Mouse (Mus musculus) erythroid progenitor cell, adult 5-6 weeks (primary cell): Measurements from ENCODE around the gene Sned1. TPM values are rescaled to one million over a fixed set of nuclear protein-coding genes. Genes with fewer than 3 reads are reported as not detected.
"Not testable (repeated sequence)": the region's sequence is repeated elsewhere in the genome, so short reads cannot be mapped to it uniquely, and the experiment has no call there.

Experiments used
- ATAC-seq: replicated peaks from 2 replicates; pipeline ENCODE4 v1.8.0; 2016; ENCODE audit warnings: moderate number of reproducible peaks, mild to moderate bottlenecking, moderate TSS enrichment, inconsistent platforms; ENCODE audit not compliant: poor library complexity, low FRiP score, severe bottlenecking
- total RNA-seq, 2 experiments: library from RNA; stranded (forward) in 1 of 2; stranded (reverse) in 1 of 2; fragments of 150-400 nt in 1 of 2; fragments of 186-747, 209-891 nt in 1 of 2; gene quantifications; 2 replicates each; pipeline versions ENCODE4 v1.2.3 to v1.2.4; 2015 to 2017; ENCODE audit warnings: low replicate concordance in 2 of 2

The Sned1 gene
- total RNA-seq, 2 experiments from 2014 or later, result 0.61 to 1.3 TPM

- ATAC-seq, result no peak
Measured at GRCm38 (mm10) chr1:93292006-93292405, 56.4 kb downstream of the Sned1 start.

DNA sequence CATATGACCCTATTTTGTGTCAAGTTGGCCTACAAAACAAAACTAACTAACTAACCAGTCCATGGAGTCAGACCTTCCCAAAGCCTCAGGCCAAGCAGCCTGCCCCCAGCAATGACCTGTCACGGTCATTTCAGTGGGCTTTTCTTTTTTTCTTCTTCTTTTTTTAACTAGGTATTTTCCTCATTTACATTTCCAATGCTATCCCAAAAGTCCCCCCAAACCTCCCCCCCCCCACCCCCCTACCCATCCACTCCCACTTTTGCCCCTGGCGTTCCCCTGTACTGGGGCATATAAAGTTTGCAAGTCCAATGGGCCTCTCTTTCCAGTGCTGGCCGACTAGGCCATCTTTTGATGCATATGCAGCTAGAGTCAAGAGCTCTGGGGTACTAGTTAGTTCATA lies 58.9 kb downstream of the Sned1 start:
- not testable (repeated sequence) for ATAC-seq

- no peak for ATAC-seq
Measured at GRCm38 (mm10) chr1:93299791-93300190, 64.2 kb downstream of the Sned1 start.

GRCm38 (mm10) chr1:93300578-93300977 lies 64.9 kb downstream of the Sned1 start:
- no peak for ATAC-seq

DNA sequence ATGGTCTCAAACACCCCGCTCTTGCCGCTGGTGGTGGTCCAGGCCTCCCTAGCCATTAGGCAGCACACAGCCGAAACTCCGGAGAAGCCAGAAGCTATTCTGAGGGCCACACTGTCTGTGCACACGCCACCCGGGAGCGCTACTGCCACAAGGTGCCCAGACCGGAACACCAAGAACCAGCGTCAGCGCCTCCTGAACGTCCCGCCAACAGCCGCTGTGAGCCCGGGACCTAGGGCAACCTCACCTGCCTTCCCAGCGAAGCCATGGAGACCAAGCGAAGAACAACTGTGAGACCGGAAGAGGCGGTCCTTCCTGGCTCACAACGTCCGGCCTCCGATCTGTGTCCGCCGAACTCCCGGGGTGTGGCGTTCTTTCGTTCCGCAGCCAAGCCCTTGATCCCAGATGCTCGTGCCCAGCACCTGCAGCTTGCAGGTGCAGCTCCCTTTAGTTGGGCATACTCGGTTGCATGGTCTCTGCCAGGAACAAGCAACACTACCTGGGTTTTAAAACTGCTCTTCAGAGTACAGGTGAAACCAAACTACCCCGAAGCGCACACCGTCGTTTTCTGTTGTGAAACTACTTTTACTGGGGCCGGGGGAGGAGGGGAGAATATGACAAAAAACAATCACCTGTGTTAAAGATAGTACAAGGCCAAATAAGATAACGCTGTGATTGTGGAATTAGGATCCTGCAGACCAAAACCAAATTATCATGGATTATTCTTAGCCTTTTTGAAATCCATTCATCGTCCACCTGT lies 70.1 kb downstream of the Sned1 start, which contains the start of gene Mterf4:
TSS of gene Mterf4 (minus strand) at position 335 of the 757 bp plus-strand sequence.
- peak; percentile 100 for ATAC-seq

DNA sequence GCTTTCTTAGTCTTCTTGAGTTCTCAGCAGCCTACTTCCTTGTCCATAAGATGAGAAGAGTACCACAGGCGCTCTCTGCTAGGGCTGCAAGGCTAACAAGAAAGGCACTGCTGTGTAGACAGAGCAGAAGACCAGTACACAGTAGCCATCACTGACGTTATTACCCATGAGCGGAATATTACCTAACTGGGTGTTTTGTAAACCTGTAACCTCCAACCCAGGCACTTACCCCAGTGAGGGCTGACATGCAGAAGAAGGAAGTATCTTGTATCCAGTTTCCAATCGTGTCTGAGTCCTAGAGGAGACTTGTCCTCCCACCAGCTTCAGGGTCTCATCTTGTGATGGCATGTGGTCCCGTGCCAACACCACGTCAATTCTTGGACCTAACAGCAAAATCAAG lies 88.3 kb downstream of the Sned1 start:
- no peak for ATAC-seq

DNA sequence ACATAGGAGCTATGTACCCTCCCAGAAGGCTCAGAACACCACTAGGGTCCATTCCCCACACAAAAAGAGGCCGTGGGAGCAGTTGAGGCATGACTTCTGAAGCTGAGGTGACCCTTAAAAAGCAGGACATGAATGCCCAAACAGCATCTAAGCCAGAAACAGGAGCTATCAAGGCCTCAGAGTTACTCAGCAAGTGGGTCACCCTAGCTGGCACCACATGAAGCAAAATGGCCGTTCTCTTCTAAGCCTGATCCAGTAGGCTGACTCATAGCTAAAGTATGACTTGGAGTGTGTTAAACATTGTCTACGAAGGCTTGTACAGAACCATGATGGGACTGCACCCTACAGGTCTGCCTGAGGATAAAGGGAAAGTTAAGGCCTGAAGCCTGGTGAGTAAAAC lies 90.8 kb downstream of the Sned1 start:
- ATAC-seq, result no peak

- ATAC-seq, result no peak
Measured at GRCm38 (mm10) chr1:93334621-93335020, 99.0 kb downstream of the Sned1 start.

DNA sequence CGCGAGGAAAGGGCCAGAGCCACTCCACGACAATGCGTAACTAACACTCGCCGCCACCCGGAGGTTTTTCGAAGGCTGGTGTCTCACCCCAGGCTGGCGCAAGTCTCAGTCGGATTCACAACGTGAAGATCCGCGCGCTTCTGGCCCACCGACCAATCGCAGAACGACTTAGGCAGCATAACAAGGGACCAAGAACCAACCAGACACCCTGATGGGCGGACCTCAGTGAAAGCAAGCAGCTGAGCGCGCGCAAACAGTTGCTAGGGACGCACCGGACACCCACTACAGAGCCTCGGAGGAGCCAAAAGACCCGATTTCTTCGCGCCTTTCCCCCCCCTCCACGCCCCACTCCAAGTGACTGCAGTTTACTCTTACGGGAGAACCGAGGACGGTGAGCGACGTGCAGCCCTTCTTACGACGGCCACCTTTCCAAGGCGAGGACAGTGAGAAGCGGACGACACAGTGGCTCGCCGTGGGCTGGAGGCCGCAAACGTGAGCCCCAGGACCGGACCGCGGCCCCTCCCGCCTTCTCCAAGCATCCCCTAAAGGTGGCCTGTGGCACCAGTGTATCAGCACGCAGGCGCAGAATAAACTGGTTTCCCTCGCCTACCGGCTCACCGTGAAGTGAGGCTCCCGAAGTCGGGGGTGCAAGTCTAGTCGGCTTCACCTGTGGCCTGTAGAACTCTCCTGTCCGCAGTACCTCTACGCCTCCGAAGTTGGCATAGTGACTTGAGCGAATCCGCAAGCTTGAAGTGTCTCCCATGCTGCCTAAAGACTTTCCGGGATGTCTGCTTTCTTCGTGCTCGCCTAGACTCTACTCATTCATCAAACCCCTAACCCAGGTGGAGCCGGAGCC lies 107.2 kb downstream of the Sned1 start, which contains the start of the genes Ppp1r7 and Pask:
TSS of gene Ppp1r7 (plus strand) at position 207 of the 856 bp plus-strand sequence.
TSS of gene Pask (minus strand) at position 835 of the 856 bp plus-strand sequence.
- ATAC-seq, result peak; percentile 91

- ATAC-seq, result peak; percentile 91
Measured at GRCm38 (mm10) chr1:93343504-93344047, 107.9 kb downstream of the Sned1 start.

DNA sequence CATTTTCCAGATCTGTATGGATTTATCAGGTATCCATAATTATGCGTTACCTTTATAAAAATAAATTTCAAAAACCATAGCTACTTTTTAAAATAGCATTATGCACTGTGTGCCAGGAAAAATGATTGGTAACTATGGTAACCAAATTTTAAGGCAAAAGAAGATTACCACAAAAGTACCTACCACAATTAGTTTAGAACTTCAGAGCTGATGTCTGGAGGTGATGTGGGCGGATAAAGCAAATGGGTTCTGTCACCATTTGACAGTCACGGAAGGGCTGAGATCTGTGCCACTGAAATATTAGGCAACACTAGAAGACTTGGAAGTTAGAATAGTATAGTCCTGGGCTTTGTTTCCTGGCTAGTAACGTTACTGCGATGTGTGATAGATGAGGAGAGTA lies 111.5 kb downstream of the Sned1 start:
- no peak for ATAC-seq

GRCm38 (mm10) chr1:93349701-93350100 lies 114.1 kb downstream of the Sned1 start:
- ATAC-seq, result no peak

Other genes with a start within 250 kb of the Sned1 start
- not detected in 2 replicates for gene Aqp12, start 229.5 kb upstream of the Sned1 start, total RNA-seq (2015; ENCODE audit: low replicate concordance)
- gene Aqp12, start 229.5 kb upstream of the Sned1 start, total RNA-seq (2017; ENCODE audit: low replicate concordance), result not detected in 2 replicates
- gene Kif1a, start 133.9 kb upstream of the Sned1 start, total RNA-seq (2015; ENCODE audit: low replicate concordance), result 0.36 TPM in 1 of 2 replicates, not detected in the other
- not detected in 2 replicates for gene Kif1a, start 133.9 kb upstream of the Sned1 start, total RNA-seq (2017; ENCODE audit: low replicate concordance)
- gene Agxt, start 100.6 kb upstream of the Sned1 start, total RNA-seq (2015; ENCODE audit: low replicate concordance), result not detected in 2 replicates
- not detected in 2 replicates for gene Agxt, start 100.6 kb upstream of the Sned1 start, total RNA-seq (2017; ENCODE audit: low replicate concordance)
- not detected in 2 replicates for gene 2310007B03Rik, start 74.9 kb upstream of the Sned1 start, total RNA-seq (2015; ENCODE audit: low replicate concordance)
- gene 2310007B03Rik, start 74.9 kb upstream of the Sned1 start, total RNA-seq (2017; ENCODE audit: low replicate concordance), result not detected in 2 replicates
- not detected in 2 replicates for gene Crocc2, start 67.1 kb upstream of the Sned1 start, total RNA-seq (2015; ENCODE audit: low replicate concordance)
- gene Crocc2, start 67.1 kb upstream of the Sned1 start, total RNA-seq (2017; ENCODE audit: low replicate concordance), result not detected in 2 replicates
- gene Mterf4, start 70.1 kb downstream of the Sned1 start, total RNA-seq (2015; ENCODE audit: low replicate concordance), result 3.8 and 9.7 TPM in 2 replicates
- 4.8 and 7.6 TPM in 2 replicates for gene Mterf4, start 70.1 kb downstream of the Sned1 start, total RNA-seq (2017; ENCODE audit: low replicate concordance)
- gene Ppp1r7, start 107.0 kb downstream of the Sned1 start, total RNA-seq (2015; ENCODE audit: low replicate concordance), result 17.6 and 24.5 TPM in 2 replicates
- gene Ppp1r7, start 107.0 kb downstream of the Sned1 start, total RNA-seq (2017; ENCODE audit: low replicate concordance), result 13.2 and 23.0 TPM in 2 replicates
- gene Pask, start 107.6 kb downstream of the Sned1 start, total RNA-seq (2015; ENCODE audit: low replicate concordance), result 20.2 and 22.2 TPM in 2 replicates
- gene Pask, start 107.6 kb downstream of the Sned1 start, total RNA-seq (2017; ENCODE audit: low replicate concordance), result 29.4 and 40.1 TPM in 2 replicates
- not detected in 2 replicates for gene Ano7, start 138.1 kb downstream of the Sned1 start, total RNA-seq (2015; ENCODE audit: low replicate concordance)
- gene Ano7, start 138.1 kb downstream of the Sned1 start, total RNA-seq (2017; ENCODE audit: low replicate concordance), result not detected in 2 replicates
- gene Hdlbp, start 243.0 kb downstream of the Sned1 start, total RNA-seq (2015; ENCODE audit: low replicate concordance), result 65.8 and 68.8 TPM in 2 replicates
- gene Hdlbp, start 243.0 kb downstream of the Sned1 start, total RNA-seq (2017; ENCODE audit: low replicate concordance), result 40.5 and 51.6 TPM in 2 replicates